Mouse (Mus musculus) right cerebral cortex, postnatal 14 days (tissue): ENCODE measurements around the gene Slc5a4a.
A peak's percentile ranks its signal among the peaks of the same experiment; 100 is the strongest.

Experiments
- DNase-seq: peaks from one replicate; pipeline ENCODE4 v3.0.0; 2022

The Slc5a4a gene

DNA sequence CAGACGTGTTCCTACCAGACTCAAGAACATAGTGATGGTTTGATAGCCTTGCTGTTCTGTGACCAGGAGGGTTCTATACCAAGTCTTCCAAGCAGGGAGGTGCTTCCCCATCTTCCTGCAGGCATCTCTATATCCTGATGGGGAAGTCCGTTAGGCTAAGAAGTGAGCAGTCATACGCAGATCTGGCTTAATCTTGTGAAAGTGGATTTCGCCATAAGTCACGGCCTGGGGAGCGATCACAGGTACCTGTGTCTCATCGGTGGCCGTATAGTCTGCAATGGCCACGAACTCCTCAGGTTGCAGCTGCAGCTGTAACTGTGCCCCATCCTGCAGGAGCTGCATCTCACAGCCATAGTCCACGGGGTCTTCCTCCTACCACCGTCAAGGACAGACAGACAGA lies 78.7 kb downstream of the Slc5a4a start:
- DNase-seq: no peak

DNA sequence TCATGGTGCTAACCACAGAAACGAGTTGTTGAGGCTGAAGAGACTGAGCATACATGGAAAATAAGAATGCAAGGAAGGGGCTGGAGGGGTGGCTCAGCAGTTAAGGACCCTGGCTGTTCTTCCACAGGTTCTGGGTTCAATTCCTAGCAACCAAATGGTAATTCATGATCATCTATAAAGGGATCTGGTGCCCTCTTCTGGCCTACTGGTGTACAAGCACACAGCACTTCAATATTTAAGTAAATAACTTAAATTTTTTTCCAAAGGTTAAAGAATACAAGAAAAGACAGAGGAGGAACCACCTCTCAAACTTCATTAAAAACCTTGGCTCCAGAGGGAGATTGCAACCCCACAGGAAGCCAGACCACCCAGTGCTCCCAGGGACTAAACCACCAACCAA lies 82.4 kb downstream of the Slc5a4a start:
- DNase-seq: no peak

DNA sequence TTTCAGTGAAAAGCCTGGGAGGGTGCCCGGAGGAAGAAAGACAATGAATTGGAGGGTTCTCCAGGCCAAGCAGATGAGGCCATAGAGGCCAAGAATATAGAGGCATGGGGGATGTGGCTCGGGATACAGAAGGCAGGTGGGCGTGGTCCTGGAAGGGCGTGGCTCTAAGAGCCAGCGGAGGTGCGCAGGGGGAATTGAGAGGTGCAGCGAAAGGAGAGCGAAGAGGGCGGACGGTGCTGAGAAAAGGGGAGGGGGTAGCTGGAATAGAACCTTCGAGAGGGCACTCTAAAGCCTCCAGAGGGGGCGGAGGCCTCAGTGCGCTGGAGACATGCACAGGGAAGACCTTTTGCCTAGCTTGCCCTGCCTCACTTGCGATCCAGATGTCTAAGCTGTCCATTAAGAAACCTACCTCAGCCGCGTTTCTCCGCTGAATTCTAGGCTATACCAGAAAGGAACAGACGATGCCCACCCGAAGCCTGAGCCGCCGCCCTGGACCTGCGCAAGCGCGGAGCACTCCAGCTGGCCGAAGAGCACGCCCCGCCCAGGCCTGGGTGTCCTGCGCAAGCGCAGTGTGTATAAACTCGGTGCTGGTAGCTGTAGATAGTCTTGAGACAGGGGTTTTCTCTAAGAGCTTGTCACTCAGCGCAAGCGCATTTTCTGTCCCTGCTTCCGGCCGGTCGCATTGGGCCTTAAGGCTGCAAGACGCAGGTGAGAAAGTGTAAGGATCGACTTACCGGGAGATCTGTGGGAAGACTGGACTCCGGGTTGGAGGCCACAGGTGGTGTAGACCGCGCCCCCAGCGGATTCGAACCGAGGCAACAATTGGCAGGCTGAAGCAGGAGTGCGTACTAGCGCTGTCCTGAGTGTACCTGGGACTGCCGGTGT lies 90.3 kb downstream of the Slc5a4a start, which contains the start of gene Prmt2:
Gene Prmt2 (minus strand): TSS at position 525 of the 885 bp plus-strand sequence.
- DNase-seq: peak; percentile 84
